Mouse (Mus musculus) left cerebral cortex, postnatal 10 days (tissue): ENCODE measurements around the gene Nxph4. TPM values are rescaled to one million over a fixed set of nuclear protein-coding genes. Genes with fewer than 3 reads are reported as not detected.
A peak's percentile ranks its signal among the peaks of the same experiment; 100 is the strongest.

Experiments
- DNase-seq, 2 experiments: peaks; one replicate each; pipeline ENCODE4 v3.0.0; 2021 to 2022; ENCODE audit warnings: low spot score in 2 of 2, mixed read lengths in 1 of 2; ENCODE audit errors: extremely low spot score in 1 of 2
- intact Hi-C: fragments of 180-260 bp; cut with DNase I; formaldehyde crosslinking; loops from one replicate; pipeline ENCODE4 v1.15.1; 2025
- total RNA-seq, 2 experiments: library from RNA; stranded (reverse); gene quantifications; 2 replicates each; pipeline ENCODE4 v1.2.3; 2021

Nxph4 gene
- total RNA-seq, 2 experiments from 2014 or later: 5.8 to 8.5 TPM

- intact Hi-C loops: no loop called here
- no peak for DNase-seq
Observed at GRCm38 (mm10) chr10:127519903-127520713, 14.3 kb downstream of the Nxph4 start.

GRCm38 (mm10) chr10:127519041-127519701 is 15.2 kb downstream of the Nxph4 start:
- intact Hi-C loops: no loop called here
- no peak for DNase-seq

GRCm38 (mm10) chr10:127517941-127518340 is 16.4 kb downstream of the Nxph4 start:
- intact Hi-C loops: no loop called here
- DNase-seq: no peak

GRCm38 (mm10) chr10:127516576-127517260 is 17.6 kb downstream of the Nxph4 start:
- intact Hi-C loops: no loop called here
- DNase-seq: peak in 1 of 2 experiments; percentile 80

GRCm38 (mm10) chr10:127515983-127516459 is 18.3 kb downstream of the Nxph4 start:
- DNase-seq: no peak
- intact Hi-C loops: no loop called here

DNA sequence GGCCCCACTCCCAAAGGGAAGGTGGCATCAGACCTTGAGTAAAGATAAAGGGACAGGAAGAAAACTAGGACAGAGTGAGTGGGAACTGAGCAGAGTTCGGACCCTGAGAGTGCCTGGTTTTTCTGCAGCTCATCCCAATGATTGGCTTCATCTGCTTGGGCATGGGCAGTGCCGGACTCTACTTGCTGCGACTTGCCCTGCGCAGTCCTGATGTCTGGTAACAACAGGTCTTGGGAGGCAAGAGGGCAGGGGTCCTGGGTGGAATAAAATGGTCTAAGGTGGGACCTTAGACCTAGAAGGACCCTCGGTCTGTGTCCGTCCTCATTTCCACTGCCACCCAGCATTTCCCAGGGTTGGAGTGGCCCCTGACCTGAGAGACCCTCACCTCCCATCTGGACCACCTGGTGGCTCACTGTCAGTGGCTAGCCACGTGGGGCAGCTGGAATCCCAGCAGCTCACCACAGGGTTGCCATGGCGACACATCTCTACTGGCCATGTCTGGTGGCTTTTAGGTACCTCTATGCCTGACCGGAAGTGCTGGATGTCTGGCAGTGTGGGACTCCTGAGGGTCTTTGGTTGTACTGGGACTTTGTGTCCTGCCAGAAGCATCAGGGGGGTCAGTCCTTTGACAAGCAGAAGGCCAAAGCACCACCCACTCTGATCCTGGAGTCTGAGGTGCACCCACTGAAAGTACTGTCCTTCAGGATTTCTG is 18.9 kb downstream of the Nxph4 start:
- peak in 1 of 2 experiments; percentile 63 for DNase-seq
- intact Hi-C loops: no loop called here

GRCm38 (mm10) chr10:127514764-127515163 is 19.6 kb downstream of the Nxph4 start, which contains the start of gene Ndufa4l2:
Gene Ndufa4l2, plus strand, starts transcription at chr10:127514967.
- DNase-seq: peak in 1 of 2 experiments; percentile 79

GRCm38 (mm10) chr10:127514111-127514698 is 20.2 kb downstream of the Nxph4 start:
- intact Hi-C loops: no loop called here
- no peak for DNase-seq

More at GRCm38 (mm10) chr10:127514764-127515163, 19.6 kb downstream of the Nxph4 start, which contains the start of gene Ndufa4l2:
- intact Hi-C loops: no loop called here

- no peak for DNase-seq
- intact Hi-C loops: loop anchor here (1.0 kb wide), 1 partner anchor 23 kb away; no protein-coding TSS in a partner anchor
Observed at GRCm38 (mm10) chr10:127513501-127514091, 20.8 kb downstream of the Nxph4 start.

- intact Hi-C loops: loop anchor here (1.0 kb wide), 1 partner anchor 23 kb away; no protein-coding TSS in a partner anchor
- peak; percentile 91 to 92 for DNase-seq
Observed at GRCm38 (mm10) chr10:127512813-127513212, 21.5 kb downstream of the Nxph4 start.

GRCm38 (mm10) chr10:127512307-127512666 is 22.1 kb downstream of the Nxph4 start:
- intact Hi-C loops: no loop called here
- DNase-seq: no peak

GRCm38 (mm10) chr10:127511634-127512306 is 22.6 kb downstream of the Nxph4 start:
- DNase-seq: peak; percentile 87 to 90
- intact Hi-C loops: no loop called here

- intact Hi-C loops: no loop called here
- DNase-seq: no peak
Observed at GRCm38 (mm10) chr10:127510895-127511617, 23.3 kb downstream of the Nxph4 start.

- intact Hi-C loops: no loop called here
- no peak for DNase-seq
Observed at GRCm38 (mm10) chr10:127509837-127510701, 24.3 kb downstream of the Nxph4 start.

- DNase-seq: peak; percentile 77 to 90
- intact Hi-C loops: no loop called here
Observed at GRCm38 (mm10) chr10:127509051-127509836, 25.1 kb downstream of the Nxph4 start.
